Mouse (Mus musculus) cerebellum, postnatal 14 days (tissue): Measurements from ENCODE around the gene Dnal1.

Experiments used
- DNase-seq, 2 experiments: peaks; one replicate each; pipeline ENCODE4 v3.0.0; 2021; ENCODE audit warnings: mixed read lengths in 2 of 2

The Dnal1 gene

GRCm38 (mm10) chr12:84128576-84128975 lies 14.4 kb downstream of the Dnal1 start:
- no peak for DNase-seq

DNA sequence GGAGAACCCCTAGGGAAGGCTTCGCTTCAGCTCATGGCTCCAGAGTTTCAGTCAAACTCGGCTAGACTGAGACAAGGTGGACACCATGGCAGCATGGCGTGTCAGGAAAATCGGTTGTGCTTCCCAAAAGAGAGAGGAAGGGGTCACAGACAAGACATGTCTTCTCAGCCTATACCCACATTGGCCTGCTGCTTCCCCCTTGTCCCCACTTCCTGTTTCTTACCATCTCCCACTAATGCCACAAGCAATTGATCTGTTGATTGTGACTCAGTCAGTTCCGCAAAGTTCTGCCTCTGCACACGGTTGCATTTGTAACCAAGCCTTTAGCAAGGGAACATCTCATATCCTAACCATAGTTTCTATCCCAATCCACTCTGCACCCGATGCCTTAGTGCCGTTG lies 15.8 kb downstream of the Dnal1 start:
- no peak for DNase-seq

GRCm38 (mm10) chr12:84132265-84132664 lies 18.1 kb downstream of the Dnal1 start:
- peak in 1 of 2 experiments; percentile 58 for DNase-seq

DNA sequence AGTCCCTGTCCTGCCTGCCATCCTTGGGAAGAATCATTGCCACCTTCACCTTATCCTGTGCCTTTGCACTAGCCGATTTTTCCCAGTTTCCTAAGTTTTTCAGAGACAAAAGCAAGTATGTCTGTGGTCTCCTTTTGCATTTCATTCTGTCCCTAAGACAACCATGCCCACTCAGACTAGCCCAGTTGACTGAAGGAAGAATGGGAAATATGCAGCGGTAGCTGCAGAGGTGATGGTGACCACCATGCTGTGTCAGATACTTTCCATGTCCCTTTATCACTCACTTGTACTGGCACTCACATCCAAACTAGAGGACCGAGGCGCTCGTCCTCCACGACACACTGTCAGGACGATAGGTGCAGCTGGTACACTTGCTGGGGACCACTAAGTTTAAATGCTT lies 23.0 kb downstream of the Dnal1 start:
- DNase-seq, result no peak

- no peak for DNase-seq
Observed at GRCm38 (mm10) chr12:84140135-84140534, 26.0 kb downstream of the Dnal1 start.

DNA sequence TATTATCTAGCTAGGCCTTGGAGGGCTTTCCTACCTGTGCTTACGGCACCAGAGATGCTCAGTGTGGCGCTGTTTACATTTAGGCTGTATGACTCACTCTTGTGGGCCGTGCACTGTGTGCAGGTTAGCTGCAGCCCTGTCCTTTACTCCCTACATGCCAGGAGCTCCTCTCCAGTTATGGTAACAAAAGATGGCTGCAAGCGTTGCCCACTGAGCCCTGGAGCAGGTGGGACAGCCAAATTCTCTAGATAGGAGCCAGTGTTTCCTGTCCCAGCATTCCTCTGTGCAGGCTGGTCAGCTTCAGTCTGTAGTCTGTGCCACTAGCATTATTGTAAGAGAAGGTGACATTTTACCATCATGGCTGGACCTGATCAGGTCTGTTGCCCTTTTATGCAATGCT lies 27.1 kb downstream of the Dnal1 start:
- DNase-seq, result no peak

DNA sequence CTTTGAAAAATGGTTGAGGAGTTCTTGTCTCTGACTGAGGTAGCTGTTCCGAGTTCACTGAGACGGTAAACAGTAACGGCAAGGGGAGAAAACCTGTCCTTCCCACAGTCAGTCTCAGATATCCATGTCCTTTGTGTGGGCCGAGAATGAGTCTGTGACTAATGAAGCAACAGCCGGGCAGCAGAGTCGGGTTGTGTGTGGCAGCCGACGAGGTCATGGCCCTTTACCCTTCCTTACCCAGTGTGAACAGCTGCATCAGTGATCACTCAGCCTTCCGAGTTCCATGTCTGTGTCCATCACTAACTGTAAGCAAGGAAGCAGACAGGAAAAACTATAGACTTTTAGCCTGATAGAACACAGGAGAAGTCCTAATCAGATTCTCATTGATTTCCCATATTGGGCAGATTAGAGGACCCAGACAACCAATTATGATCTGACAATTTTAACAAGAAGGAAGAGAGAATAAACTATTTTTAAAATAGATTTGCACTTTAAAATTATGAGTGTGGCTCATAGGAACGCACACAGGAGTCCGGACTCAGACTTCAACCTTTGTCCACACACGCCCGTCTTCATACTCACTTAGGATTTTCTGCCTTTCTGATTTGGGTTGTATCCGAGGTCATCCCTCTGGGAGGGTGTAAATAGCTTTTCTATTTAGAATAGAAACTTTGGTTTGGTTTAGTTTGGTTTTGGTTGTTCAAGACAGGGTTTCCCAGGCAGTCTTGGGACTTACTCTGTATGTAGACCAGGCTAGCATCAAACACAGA lies 28.3 kb downstream of the Dnal1 start:
- no peak for DNase-seq

DNA sequence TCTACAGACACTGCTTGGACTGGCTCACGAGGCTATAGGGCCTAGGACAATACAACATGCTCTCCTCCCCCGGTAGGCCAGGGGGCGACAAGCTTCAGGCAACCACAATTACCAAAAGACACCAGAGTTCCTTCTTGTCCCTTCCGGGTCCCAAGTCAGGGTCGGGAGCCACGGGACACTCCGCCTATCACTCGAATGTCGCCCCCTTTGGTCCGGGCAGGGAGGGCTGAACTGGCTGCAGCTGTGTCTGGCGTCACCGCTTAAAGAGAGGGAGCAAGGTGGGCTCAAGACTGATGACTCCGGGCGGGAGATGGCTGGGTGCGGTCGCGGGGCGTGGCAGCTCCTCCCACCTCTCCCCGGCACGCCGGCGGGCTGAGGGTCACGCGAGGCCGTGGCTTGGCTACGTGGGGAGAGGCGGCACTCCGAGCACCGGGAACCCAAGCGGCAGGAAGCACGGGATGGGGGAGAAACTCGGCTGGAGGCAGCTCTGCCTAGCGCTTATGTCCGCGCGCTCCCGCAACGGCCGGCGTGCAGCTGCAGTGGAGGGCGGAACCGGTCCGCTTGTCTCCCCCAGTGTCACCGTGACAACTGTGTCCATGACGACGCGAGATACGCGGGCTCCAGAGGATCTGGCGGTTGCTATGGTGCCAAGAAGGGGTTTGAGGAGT lies 33.9 kb downstream of the Dnal1 start, which contains the start of gene Pnma1:
Gene Pnma1, minus strand, starts transcription at position 536 of the 668 bp plus-strand sequence.
- peak; percentile 77 to 80 for DNase-seq

GRCm38 (mm10) chr12:84148622-84149012 lies 34.5 kb downstream of the Dnal1 start:
- no peak for DNase-seq

GRCm38 (mm10) chr12:84149971-84150370 lies 35.8 kb downstream of the Dnal1 start:
- DNase-seq, result no peak

DNA sequence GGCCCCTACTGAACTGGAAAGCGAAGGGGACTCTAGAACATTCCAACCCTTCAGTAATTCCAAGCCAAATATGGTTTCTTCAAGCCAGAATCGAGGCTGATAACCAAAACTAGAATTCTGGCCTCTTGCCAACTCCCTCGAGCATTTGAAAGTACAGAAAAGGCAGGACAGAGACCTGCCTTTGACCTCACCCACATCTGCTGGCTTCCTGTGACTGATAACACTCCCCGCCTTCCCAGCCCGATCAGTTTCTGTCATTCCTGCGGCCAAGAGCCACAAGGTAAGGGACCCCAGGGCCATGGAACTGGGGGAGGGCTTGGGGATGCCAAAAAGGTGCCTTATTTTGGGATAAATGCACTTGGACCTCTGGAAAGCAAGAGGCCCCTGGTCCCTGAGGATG lies 36.8 kb downstream of the Dnal1 start:
- DNase-seq, result no peak

- DNase-seq, result no peak
Observed at GRCm38 (mm10) chr12:84151911-84152310, 37.7 kb downstream of the Dnal1 start.

DNA sequence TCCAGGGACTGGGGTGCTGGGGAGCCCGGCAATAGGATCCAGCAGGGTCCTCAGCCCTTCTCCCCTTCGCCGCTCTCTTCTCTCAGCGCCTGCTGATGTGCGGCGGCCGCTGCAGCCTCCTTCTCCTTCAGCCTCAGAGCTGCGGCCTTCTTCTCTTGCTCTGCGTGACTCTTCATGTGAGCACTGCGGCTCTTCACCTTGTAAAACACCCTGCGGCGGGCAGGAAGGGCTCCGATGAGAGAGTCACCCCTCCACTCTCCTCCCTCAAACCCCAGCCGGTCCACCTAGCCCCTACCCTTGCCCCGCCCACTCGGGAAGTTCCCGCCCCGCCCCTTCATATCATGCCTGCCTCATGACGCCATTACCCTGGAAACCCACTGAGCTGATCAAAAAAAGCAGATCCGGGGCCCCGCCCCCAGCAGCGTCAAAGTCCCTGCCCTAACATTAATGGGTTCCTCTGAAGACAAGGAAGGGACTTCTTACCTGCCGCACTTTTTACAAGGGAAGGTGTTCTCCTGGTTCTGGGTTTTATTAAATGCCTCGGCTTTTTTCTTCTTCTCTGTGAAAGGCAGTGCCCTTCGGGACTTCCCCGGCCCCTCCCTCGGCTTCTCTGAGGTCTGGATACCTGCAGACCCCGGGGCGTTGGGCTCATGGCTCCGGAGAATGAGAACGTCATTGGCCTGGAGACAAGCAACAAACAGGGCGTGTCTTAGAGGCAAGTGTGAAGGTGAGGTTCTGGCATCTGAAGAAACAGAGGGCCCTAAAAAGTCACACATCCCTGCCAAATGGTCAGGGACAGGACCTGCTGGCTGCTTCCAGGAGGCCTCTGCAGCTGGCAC lies 38.4 kb downstream of the Dnal1 start:
- DNase-seq, result no peak

DNA sequence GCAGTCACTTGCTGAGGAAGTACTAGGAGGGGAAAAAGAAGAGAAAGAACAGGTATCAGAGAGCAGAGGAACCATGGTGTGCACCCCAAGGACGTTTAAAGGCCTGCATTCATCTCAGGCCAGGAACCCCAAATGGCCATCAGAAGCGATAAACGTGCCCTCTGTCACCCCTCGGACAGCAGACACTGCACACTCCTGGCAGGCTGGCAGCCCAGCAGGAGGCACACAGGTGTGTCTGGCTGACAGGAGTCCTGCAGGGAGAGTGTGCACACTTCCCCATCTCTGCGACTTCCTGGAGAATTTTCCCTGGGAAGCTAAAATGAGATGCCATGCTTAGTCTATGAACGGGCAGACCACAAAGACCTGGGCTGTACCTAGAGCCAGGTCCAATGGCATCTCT lies 39.2 kb downstream of the Dnal1 start:
- no peak for DNase-seq

DNA sequence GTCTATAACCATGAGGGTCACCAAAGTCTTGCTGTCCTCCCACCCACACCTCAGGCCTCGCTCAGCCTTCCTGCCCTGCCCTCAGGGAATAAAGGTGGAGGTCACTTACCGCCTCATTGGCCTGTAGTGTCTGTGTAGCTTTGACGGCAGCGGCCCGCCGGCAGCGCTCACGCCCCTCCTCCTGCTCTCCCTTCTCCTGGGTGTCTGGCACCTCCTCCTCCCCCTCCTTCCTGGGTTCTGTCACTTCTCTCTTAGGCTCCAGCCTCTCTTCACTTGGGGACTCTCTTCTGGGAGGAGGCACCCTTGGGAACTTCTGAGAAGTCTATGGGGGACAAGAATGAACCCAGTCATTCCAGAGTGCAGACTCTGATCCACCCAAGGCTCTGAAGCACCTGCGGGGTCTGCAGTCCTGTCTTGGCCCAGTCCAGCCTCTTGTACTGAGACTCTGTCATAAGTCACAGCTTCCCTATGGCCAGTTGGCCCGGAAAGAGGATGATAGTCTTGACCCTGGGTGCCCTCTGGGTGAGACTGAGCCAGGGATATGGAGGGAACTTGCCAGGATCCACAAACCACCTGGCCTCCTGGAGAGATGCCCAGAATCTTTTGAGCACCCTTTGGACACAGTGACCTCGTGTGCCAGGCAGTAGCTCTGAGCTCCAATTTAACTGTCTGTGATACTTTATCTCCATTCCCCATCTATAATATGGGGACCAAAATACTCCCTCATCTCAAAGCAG lies 40.8 kb downstream of the Dnal1 start:
- peak; percentile 94 to 97 for DNase-seq

- DNase-seq, result peak in 1 of 2 experiments; percentile 59
Observed at GRCm38 (mm10) chr12:84155523-84155871, 41.3 kb downstream of the Dnal1 start.

- no peak for DNase-seq
Observed at GRCm38 (mm10) chr12:84156210-84156609, 42.0 kb downstream of the Dnal1 start.

DNA sequence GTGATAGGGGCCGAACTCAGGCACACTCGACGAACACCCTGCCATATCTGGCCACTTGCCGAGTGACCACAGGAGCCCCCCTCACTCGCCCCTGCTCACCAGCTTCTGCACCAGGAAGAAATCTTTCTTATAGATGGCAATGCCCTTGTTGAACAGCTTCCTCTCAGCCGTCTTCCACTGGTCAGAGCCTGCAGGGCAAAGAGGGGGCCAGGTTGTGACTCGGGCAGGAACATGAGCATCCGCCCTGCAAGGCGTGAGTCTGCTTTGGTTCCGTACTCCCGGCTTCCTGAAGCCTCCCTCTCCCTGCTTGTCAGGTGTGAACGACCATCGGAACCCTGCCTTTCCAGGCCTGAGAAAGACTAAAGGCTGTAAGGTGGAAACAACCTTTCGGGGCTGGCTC lies 44.0 kb downstream of the Dnal1 start:
- no peak for DNase-seq

DNA sequence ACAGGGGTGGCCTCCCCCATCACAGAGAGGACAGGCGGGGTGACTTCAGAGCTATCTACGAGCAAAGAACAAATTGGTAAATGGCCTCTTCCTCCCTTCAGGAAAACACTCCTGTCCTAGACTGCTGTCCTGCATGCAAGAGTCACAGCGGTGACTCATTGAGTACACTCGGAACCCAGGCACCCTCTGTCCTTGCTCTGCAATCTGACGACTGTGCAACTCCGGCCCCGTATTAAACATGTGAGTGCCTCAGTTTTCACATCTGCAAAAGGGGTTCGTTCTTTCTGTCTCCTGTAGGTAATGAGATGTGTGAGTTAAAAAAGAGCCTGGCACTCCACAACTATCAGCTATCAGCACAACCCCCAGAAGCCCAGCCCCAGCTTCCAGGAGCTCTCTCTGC lies 46.3 kb downstream of the Dnal1 start:
- DNase-seq, result no peak

- DNase-seq, result no peak
Observed at GRCm38 (mm10) chr12:84161116-84161515, 47.0 kb downstream of the Dnal1 start.

DNA sequence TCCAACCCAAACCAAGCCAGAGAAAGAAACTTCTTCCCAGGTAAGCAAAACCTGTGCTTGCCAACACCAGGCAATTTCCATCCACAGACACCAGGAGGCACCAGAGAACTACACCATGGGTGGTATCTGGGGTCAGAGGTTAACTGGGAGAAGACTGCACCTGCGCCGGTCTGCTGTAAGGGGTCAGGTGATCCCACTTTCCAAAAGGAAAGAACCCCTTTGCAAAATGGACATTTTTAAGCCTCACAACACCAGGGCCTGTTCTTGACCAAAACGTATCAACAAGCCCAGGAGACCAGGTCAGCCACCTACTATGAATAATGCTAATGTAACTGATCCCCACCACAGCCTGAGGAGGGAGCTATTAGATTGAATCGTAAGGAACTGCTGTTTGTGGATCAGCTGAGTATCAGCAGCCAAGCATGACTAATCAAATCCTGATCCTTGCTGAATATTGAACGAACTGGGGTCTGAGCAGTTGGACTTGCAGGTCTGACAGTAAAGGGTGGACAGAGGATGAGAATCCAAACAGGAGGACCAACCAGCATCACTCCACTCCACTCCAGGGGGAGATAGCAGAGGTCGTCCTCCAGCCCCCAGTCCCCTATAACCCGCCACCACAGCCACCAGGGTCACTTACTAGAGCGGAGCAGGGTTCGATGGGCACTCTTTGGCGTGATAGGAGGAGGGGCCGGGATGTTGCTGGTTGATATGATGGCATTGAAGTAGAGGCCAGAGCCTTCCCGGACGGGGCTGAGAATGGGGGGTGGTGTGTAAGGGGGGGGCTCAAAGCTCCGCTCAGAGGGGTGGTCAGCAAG lies 47.7 kb downstream of the Dnal1 start:
- no peak for DNase-seq

- peak; percentile 62 to 69 for DNase-seq
Observed at GRCm38 (mm10) chr12:84163133-84163532, 49.0 kb downstream of the Dnal1 start.
